Comparison of ENCODE assay signal across 8 mouse cellular contexts in genomic region chr12:24831964-24832427, GRCm38 (mm10). TPM values are rescaled to one million over a fixed set of nuclear protein-coding genes. Genes with fewer than 3 reads are reported as not detected.
A peak's percentile ranks its signal among the peaks of the same experiment; 100 is the strongest.
DNase-seq lines count a peak whose midpoint lies in the region; ATAC-seq and TF ChIP-seq lines count a peak whose summit lies in the region.

No protein-coding gene starts in this region.

- H3K4me3 ChIP-seq in kidney, embryonic 15.5 days (replicated peaks) = peak overlapping the region; percentile 89
- H3K4me3 ChIP-seq in E14TG2a.4 (replicated peaks; ENCODE audit: low read length) = peak overlapping the region; percentile 93
- H3K4me3 ChIP-seq in heart, postnatal 0 days (ENCODE audit: low read depth, low read length) = peak overlapping the region; percentile 91
- peak overlapping the region; percentile 78 for H3K4me3 ChIP-seq in liver, embryonic 15.5 days (replicated peaks)

- H3K27ac ChIP-seq in kidney, embryonic 15.5 days = peak overlapping the region; percentile 91
- H3K27ac ChIP-seq in heart, postnatal 0 days (ENCODE audit: low read depth) = peak overlapping the region; percentile 92
- H3K27ac ChIP-seq in liver, embryonic 15.5 days (replicated peaks) = 0 out of 2 replicates have a peak overlapping the region, but pooled peaks have one; percentile 62

- H3K9me3 ChIP-seq in kidney, embryonic 15.5 days (replicated peaks) = no peaks in the 10 kb centered on the region
- H3K9me3 ChIP-seq in E14TG2a.4 (ENCODE audit: low read length) = no peaks in the 10 kb centered on the region
- H3K9me3 ChIP-seq in heart, postnatal 0 days (replicated peaks; ENCODE audit: control insufficient read depth, low read length) = no peaks in the 10 kb centered on the region
- H3K9me3 ChIP-seq in liver, embryonic 15.5 days (replicated peaks) = no peaks in the 10 kb centered on the region

- no peak for TF ChIP-seq EP300 in heart, postnatal 0 days (IDR thresholded peaks at IDR 0.05; ENCODE audit: low read depth)

- no peak for TF ChIP-seq CTCF in E14TG2a.4 (conservative IDR thresholded peaks at IDR 0.05; ENCODE audit: low read length)
- TF ChIP-seq CTCF in heart, postnatal 0 days (IDR thresholded peaks at IDR 0.05; ENCODE audit: low read depth) = no peak

- DNase-seq in kidney, postnatal 25 days = no peak
- peak; percentile 37 for DNase-seq in ZHBTc4 (ENCODE audit: low read depth, low spot score)
- no peak for DNase-seq in heart, postnatal 0 days (ENCODE audit: low spot score)
- peak; percentile 28 for DNase-seq in testis, postnatal 14 days (ENCODE audit: low spot score)
- DNase-seq in urinary bladder, postnatal 36 days (ENCODE audit: low spot score in 2 of 2) = no peak

- no peak for ATAC-seq in kidney, embryonic 15.5 days (replicated peaks; ENCODE audit: low FRiP score)
- no peak; the same call in 1 of the 2 replicates for ATAC-seq in heart, postnatal 0 days (ENCODE audit: insufficient read depth, low read depth)
- no peak for ATAC-seq in liver, embryonic 15.5 days (ENCODE audit: insufficient read depth)

- H3K36me3 ChIP-seq in kidney, embryonic 15.5 days = no peaks in the 10 kb centered on the region
- H3K36me3 ChIP-seq in E14TG2a.4 (ENCODE audit: insufficient read depth, low read length) = no peaks in the 10 kb centered on the region
- H3K36me3 ChIP-seq in heart, postnatal 0 days (replicated peaks; ENCODE audit: control insufficient read depth, insufficient read depth, low read length) = no peaks in the 10 kb centered on the region
- H3K36me3 ChIP-seq in liver, embryonic 15.5 days (replicated peaks) = no peaks in the 10 kb centered on the region

- peaks cover 41% of the 10 kb centered on the region for H3K4me1 ChIP-seq in kidney, embryonic 15.5 days
- peaks cover 44% of the 10 kb centered on the region for H3K4me1 ChIP-seq in E14TG2a.4 (replicated peaks; ENCODE audit: low read depth, low read length)
- peaks cover 14% of the 10 kb centered on the region for H3K4me1 ChIP-seq in heart, postnatal 0 days (ENCODE audit: control insufficient read depth, insufficient read depth)
- H3K4me1 ChIP-seq in liver, embryonic 15.5 days (replicated peaks) = peaks cover 29% of the 10 kb centered on the region

- under 1% methylated on average over 31 of the region's 32 CpGs for WGBS in kidney, embryonic 15.5 days
- WGBS in heart, postnatal 0 days = under 1% methylated on average over 29 of the region's 32 CpGs
- under 1% methylated on average over 32 of the region's 32 CpGs for WGBS in liver, embryonic 15.5 days (ENCODE audit: insufficient replicate concordance)

- peak overlapping the region; percentile 89 for H3K9ac ChIP-seq in kidney, embryonic 15.5 days
- H3K9ac ChIP-seq in heart, postnatal 0 days (replicated peaks; ENCODE audit: low read depth, low read length) = peak overlapping the region; percentile 74
- peak overlapping the region; percentile 79 for H3K9ac ChIP-seq in liver, embryonic 15.5 days

- H3K4me2 ChIP-seq in kidney, embryonic 15.5 days = peak overlapping the region; percentile 85
- H3K4me2 ChIP-seq in heart, postnatal 0 days (ENCODE audit: low read depth, low read length) = peak overlapping the region; percentile 88
- H3K4me2 ChIP-seq in liver, embryonic 15.5 days = peak overlapping the region; percentile 100

- H3K27me3 ChIP-seq in kidney, embryonic 15.5 days = no peaks in the 10 kb centered on the region
- H3K27me3 ChIP-seq in E14TG2a.4 (ENCODE audit: insufficient read depth, low read length) = peaks cover 9% of the 10 kb centered on the region
- H3K27me3 ChIP-seq in heart, postnatal 0 days (ENCODE audit: control insufficient read depth, insufficient read depth, low read length) = no peaks in the 10 kb centered on the region
- H3K27me3 ChIP-seq in liver, embryonic 15.5 days = peaks cover 44% of the 10 kb centered on the region

RNA-seq across cellular contexts. Expression of gene Mboat2, which starts 1.3 kb away (rescaled TPM):
- polyA plus RNA-seq in kidney, embryonic 15.5 days (2015; fragmentation: Nextera tagmentation; extraction: Ambion mirVana) = 41.1 and 42.2 TPM in 2 replicates
- total RNA-seq in heart, postnatal 0 days (2014; rRNA removed; ENCODE audit: low replicate concordance) = 24.3 and 34.4 TPM in 2 replicates
- polyA plus RNA-seq in heart, postnatal 0 days (2015; fragmentation: Nextera tagmentation; extraction: Ambion mirVana) = 23.8 and 24.8 TPM in 2 replicates
- 3.9 and 4.3 TPM in 2 replicates for polyA plus RNA-seq in liver, embryonic 15.5 days (2015; fragmentation: Nextera tagmentation; extraction: Ambion mirVana)

Comparison
In these comparisons a context has a peak if more than half of its experiments do, and no peak if none do; other contexts are left out.
1. DNase-seq: peak in ZHBTc4 (single experiment) and testis, postnatal 14 days (single experiment); none in kidney, postnatal 25 days (0 of 2), heart, postnatal 0 days (single experiment) and urinary bladder, postnatal 36 days (0 of 2).
2. Peak in every context shown above with its lines, with median percentiles within 50 percentile points of each other: H3K27ac ChIP-seq, H3K4me2 ChIP-seq, H3K4me3 ChIP-seq and H3K9ac ChIP-seq.